Mouse (Mus musculus) right cerebral cortex, adult 2 months (tissue): ENCODE data around the gene Gm49405.
"Not testable (repeated sequence)": the region's sequence is repeated elsewhere in the genome, so short reads cannot be mapped to it uniquely, and the experiment has no call there.

ENCODE experiments used
- DNase-seq, 2 experiments: peaks; one replicate each; pipeline ENCODE4 v3.0.0; 2021 to 2022; ENCODE audit warnings: low spot score in 2 of 2

The Gm49405 gene

DNA sequence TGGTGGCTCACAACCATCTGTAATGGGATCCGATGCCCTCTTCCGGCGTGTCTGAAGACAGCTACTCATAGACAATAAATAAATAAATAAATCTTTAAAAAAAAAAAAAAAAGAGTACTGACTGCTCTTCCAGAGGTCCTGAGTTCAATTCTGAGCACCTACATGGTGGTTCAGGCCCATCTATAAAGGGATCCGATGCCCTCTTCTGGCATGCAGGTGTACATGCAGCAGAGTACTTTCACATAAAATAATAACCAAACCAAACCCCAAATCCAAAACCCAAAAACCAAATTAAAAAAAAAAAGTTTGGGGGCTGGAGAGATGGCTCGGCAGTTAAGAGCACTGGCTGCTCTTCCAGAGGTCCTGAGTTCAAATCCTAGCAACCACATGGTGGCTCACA is 48.6 kb downstream of the Gm49405 start:
- not testable (repeated sequence) for DNase-seq

GRCm38 (mm10) chr19:4051016-4051415 is 50.6 kb downstream of the Gm49405 start:
- no peak for DNase-seq

DNA sequence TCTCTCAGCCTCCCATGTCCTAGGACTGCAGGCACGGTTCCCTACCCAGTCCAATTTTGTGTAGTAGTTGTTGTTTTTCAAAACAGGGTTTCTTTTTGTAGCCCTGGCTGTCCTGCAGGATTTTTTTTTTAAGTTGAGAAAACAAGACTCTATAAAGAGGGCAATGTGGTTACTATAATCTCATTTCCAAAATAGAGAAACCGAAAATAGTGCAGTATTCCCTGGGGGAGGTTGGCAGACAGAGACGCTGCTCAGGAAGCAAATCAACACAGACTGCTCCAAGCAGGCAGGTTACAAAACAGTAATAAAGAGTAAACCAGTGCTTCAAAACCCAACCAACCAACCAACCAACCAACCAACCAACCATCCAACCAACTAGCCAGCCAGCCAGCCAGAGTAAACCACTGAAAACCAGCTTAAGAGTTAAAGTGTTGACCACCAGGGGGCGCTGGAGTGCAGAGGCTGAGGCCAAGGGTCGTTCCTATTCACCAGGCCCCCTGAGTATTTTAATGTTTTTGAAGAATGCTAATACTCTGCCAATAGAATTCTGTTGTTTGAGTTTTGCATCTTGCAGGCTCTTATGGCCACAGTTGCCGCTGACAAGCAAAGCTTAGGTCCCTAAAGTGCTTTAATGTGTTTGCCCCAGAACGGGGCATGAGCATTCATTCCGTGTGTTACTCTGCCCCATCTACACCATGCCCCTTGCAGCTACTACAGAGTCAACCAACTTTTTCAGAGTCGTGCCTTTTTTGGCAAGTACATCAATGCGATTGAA is 51.5 kb downstream of the Gm49405 start:
- DNase-seq = peak; percentile 52 to 55

DNA sequence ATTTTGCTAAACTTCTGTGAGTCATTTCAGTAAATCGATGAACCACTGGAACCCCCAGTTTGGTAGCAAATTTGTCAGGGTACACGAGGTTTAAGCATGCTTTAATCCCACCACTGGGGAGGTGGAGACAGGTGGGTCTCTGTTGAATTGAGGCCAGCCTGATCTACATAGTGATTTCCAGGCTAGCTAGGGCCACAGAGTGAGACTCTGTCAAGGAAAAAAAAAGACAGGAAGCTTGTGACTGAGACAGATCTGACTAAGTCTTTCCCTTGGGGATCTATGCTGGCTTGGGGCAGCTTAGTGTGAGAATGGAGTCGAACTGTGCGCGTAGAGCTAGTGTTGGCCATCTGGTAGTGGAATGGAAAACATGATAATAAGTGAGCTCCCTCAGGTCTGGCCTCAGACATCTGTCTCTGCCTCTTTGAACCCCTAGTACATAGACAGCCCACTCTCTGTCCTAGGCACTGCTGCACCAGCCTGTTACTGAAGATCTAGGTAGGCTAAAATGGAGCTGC is 52.1 kb downstream of the Gm49405 start:
- DNase-seq = no peak

GRCm38 (mm10) chr19:4054613-4055012 is 54.2 kb downstream of the Gm49405 start:
- no peak for DNase-seq
